Comparison of ENCODE assay signal across 30 mouse cellular contexts in genomic region chr5:129036678-129037077, GRCm38 (mm10). TPM values are rescaled to one million over a fixed set of nuclear protein-coding genes. Genes with fewer than 3 reads are reported as not detected.
DNase-seq lines count a peak whose midpoint lies in the region; ATAC-seq and TF ChIP-seq lines count a peak whose summit lies in the region.
"Had no signal": no experiment of that assay in that cellular context is flagged by ENCODE, and none has a peak within 500 bp of the region (broad histone marks: within the 10 kb centered on the region; RNA-seq: fewer than 3 reads in every experiment).

No protein-coding gene starts in this region.

- no peaks in the 10 kb centered on the region for H3K27me3 ChIP-seq in intestine, postnatal 0 days (replicated peaks; ENCODE audit: control insufficient read depth, insufficient read depth, low read length)
- H3K27me3 ChIP-seq in intestine, embryonic 15.5 days (replicated peaks), result no peaks in the 10 kb centered on the region
- H3K27me3 ChIP-seq in lung, postnatal 0 days (replicated peaks; ENCODE audit: insufficient read depth, low read length), result no peaks in the 10 kb centered on the region
- H3K27me3 ChIP-seq in MEL (ENCODE audit: control insufficient read depth in 1 of 2, insufficient read depth in 2 of 2, low read length in 2 of 2), result no peaks in the 10 kb centered on the region; a peak in 2 of 4 replicates
- H3K27me3 ChIP-seq in stomach, postnatal 0 days (ENCODE audit: control insufficient read depth, insufficient read depth, low read length), result no peaks in the 10 kb centered on the region
- H3K27me3 ChIP-seq: forebrain, embryonic 15.5 days; limb, embryonic 12.5 days; liver, embryonic 13.5 days; lung, embryonic 15.5 days; neural tube, embryonic 13.5 days had no signal

- no peak overlapping the region for H3K4me2 ChIP-seq in intestine, postnatal 0 days (replicated peaks; ENCODE audit: low read depth)
- H3K4me2 ChIP-seq in intestine, embryonic 15.5 days (replicated peaks), result no peak overlapping the region
- H3K4me2 ChIP-seq in lung, postnatal 0 days (replicated peaks; ENCODE audit: low read depth, low read length), result no peak overlapping the region
- H3K4me2 ChIP-seq in stomach, postnatal 0 days (replicated peaks; ENCODE audit: low read depth), result no peak overlapping the region
- H3K4me2 ChIP-seq: forebrain, embryonic 15.5 days; hindbrain, embryonic 14.5 days; limb, embryonic 12.5 days; liver, embryonic 13.5 days; lung, embryonic 15.5 days; neural tube, embryonic 13.5 days had no signal

- H3K4me1 ChIP-seq in intestine, postnatal 0 days (replicated peaks; ENCODE audit: control insufficient read depth, insufficient read depth, low read length), result no peaks in the 10 kb centered on the region
- no peaks in the 10 kb centered on the region for H3K4me1 ChIP-seq in intestine, embryonic 15.5 days (replicated peaks)
- no peaks in the 10 kb centered on the region for H3K4me1 ChIP-seq in lung, postnatal 0 days (ENCODE audit: insufficient read depth, low read depth, low read length)
- H3K4me1 ChIP-seq in MEL (ENCODE audit: control insufficient read depth in 1 of 2, insufficient read depth in 2 of 2, low read length in 2 of 2), result no peaks in the 10 kb centered on the region
- no peaks in the 10 kb centered on the region for H3K4me1 ChIP-seq in stomach, postnatal 0 days (replicated peaks; ENCODE audit: control insufficient read depth, insufficient read depth)
- H3K4me1 ChIP-seq: forebrain, embryonic 15.5 days; limb, embryonic 12.5 days; liver, embryonic 13.5 days; lung, embryonic 15.5 days; neural tube, embryonic 13.5 days had no signal

- 85% methylated on average over 5 of the region's 5 CpGs for WGBS in intestine, postnatal 0 days
- WGBS in intestine, embryonic 15.5 days, result 80% methylated on average over 5 of the region's 5 CpGs
- whole genome bisulfite sequencing in lung, postnatal 0 days, result 86% methylated on average over 5 of the region's 5 CpGs
- 85% methylated on average over 5 of the region's 5 CpGs for WGBS in stomach, postnatal 0 days

- H3K36me3 ChIP-seq in intestine, postnatal 0 days (ENCODE audit: control insufficient read depth, insufficient read depth), result no peaks in the 10 kb centered on the region
- H3K36me3 ChIP-seq in intestine, embryonic 15.5 days, result no peaks in the 10 kb centered on the region
- no peaks in the 10 kb centered on the region for H3K36me3 ChIP-seq in lung, postnatal 0 days (ENCODE audit: insufficient read depth, low read length)
- no peaks in the 10 kb centered on the region for H3K36me3 ChIP-seq in MEL (ENCODE audit: control insufficient read depth in 1 of 2, insufficient read depth in 2 of 2, low read length in 2 of 2)
- H3K36me3 ChIP-seq in stomach, postnatal 0 days (ENCODE audit: control insufficient read depth, insufficient read depth, low read length), result no peaks in the 10 kb centered on the region
- H3K36me3 ChIP-seq: forebrain, embryonic 15.5 days; limb, embryonic 12.5 days; liver, embryonic 13.5 days; lung, embryonic 15.5 days; neural tube, embryonic 13.5 days had no signal

- no peak for DNase-seq in lung, postnatal 0 days (ENCODE audit: low spot score)
- DNase-seq in lung, postnatal 25 days (ENCODE audit: low spot score), result no peak
- peak; percentile 40 for DNase-seq in MEL (ENCODE audit: low read depth, low spot score)
- DNase-seq in stomach, postnatal 0 days (ENCODE audit: low spot score), result no peak
- no peak for DNase-seq in embryo, embryonic 9.5 days (ENCODE audit: extremely low spot score)
- DNase-seq: adrenal gland, adult 8-10 months; B cell, adult 2 months; cerebellum, adult 2 months; cerebellum, postnatal 36 days; embryo, embryonic 11 days; gastrocnemius, postnatal 36 days; heart, postnatal 36 days; kidney, adult 9 months; kidney, postnatal 36 days; layer of hippocampus, adult 9-11 months; liver, embryonic 13.5 days; right cerebral cortex, postnatal 4 days; thymus, adult 2 months; thymus, postnatal 4 days had no signal

- H3K79me2 ChIP-seq in MEL (ENCODE audit: control insufficient read depth, insufficient read depth, low read length, poor library complexity), result no peaks in the 10 kb centered on the region

- H3K9me3 ChIP-seq in intestine, postnatal 0 days (ENCODE audit: control insufficient read depth), result no peaks in the 10 kb centered on the region
- no peaks in the 10 kb centered on the region for H3K9me3 ChIP-seq in intestine, embryonic 15.5 days
- H3K9me3 ChIP-seq in lung, postnatal 0 days (ENCODE audit: low read length), result no peaks in the 10 kb centered on the region
- no peaks in the 10 kb centered on the region for H3K9me3 ChIP-seq in MEL (replicated peaks; ENCODE audit: insufficient read depth, low read length)
- no peaks in the 10 kb centered on the region for H3K9me3 ChIP-seq in stomach, postnatal 0 days (ENCODE audit: control insufficient read depth, low read length)
- H3K9me3 ChIP-seq: forebrain, embryonic 15.5 days; liver, embryonic 13.5 days; lung, embryonic 15.5 days; neural tube, embryonic 13.5 days had no signal

- no peak for TF ChIP-seq EP300 in lung, postnatal 0 days (IDR thresholded peaks at IDR 0.05)
- no peak for TF ChIP-seq EP300 in MEL (IDR thresholded peaks at IDR 0.05; ENCODE audit: low read depth in 1 of 2, low read length in 2 of 2)
- TF ChIP-seq EP300 in stomach, postnatal 0 days (optimal IDR thresholded peaks at IDR 0.05), result no peak

- no peak overlapping the region for H3K4me3 ChIP-seq in intestine, postnatal 0 days (ENCODE audit: low read depth, low read length)
- H3K4me3 ChIP-seq in intestine, embryonic 15.5 days (replicated peaks), result no peak overlapping the region
- no peak overlapping the region for H3K4me3 ChIP-seq in lung, postnatal 0 days (ENCODE audit: low read depth, low read length)
- no peak overlapping the region for H3K4me3 ChIP-seq in MEL (ENCODE audit: control insufficient read depth in 1 of 2, insufficient read depth in 1 of 2, low read depth in 2 of 2, low read length in 2 of 2)
- H3K4me3 ChIP-seq in stomach, postnatal 0 days (ENCODE audit: low read depth, low read length), result no peak overlapping the region
- H3K4me3 ChIP-seq: forebrain, embryonic 15.5 days; limb, embryonic 12.5 days; liver, embryonic 13.5 days; lung, embryonic 15.5 days; myocyte; neural tube, embryonic 13.5 days had no signal

- no peak overlapping the region for H3K27ac ChIP-seq in intestine, postnatal 0 days (ENCODE audit: low read depth, low read length)
- H3K27ac ChIP-seq in intestine, embryonic 15.5 days, result no peak overlapping the region
- H3K27ac ChIP-seq in lung, postnatal 0 days (ENCODE audit: low read length), result no peak overlapping the region
- H3K27ac ChIP-seq in MEL (ENCODE audit: control insufficient read depth, low read depth, low read length), result no peak overlapping the region
- H3K27ac ChIP-seq in stomach, postnatal 0 days (replicated peaks), result no peak overlapping the region
- H3K27ac ChIP-seq: forebrain, embryonic 15.5 days; hindbrain, embryonic 14.5 days; limb, embryonic 12.5 days; liver, embryonic 13.5 days; lung, embryonic 15.5 days; macrophage; neural tube, embryonic 13.5 days had no signal

- H3K9ac ChIP-seq in intestine, postnatal 0 days (ENCODE audit: low read depth, low read length), result no peak overlapping the region
- no peak overlapping the region for H3K9ac ChIP-seq in intestine, embryonic 15.5 days
- H3K9ac ChIP-seq in lung, postnatal 0 days (replicated peaks; ENCODE audit: low read depth), result no peak overlapping the region
- H3K9ac ChIP-seq in MEL (ENCODE audit: control insufficient read depth, low read depth, low read length, poor library complexity, severe bottlenecking), result no peak overlapping the region
- no peak overlapping the region for H3K9ac ChIP-seq in stomach, postnatal 0 days (ENCODE audit: low read length)
- H3K9ac ChIP-seq: forebrain, embryonic 15.5 days; hindbrain, embryonic 14.5 days; limb, embryonic 12.5 days; liver, embryonic 13.5 days; lung, embryonic 15.5 days; neural tube, embryonic 13.5 days had no signal

- ATAC-seq in intestine, postnatal 0 days, result no peak
- ATAC-seq in intestine, embryonic 15.5 days, result no peak
- no peak for ATAC-seq in lung, postnatal 0 days
- ATAC-seq in stomach, postnatal 0 days (ENCODE audit: low FRiP score, low TSS enrichment), result no peak
- ATAC-seq: activated CD4-positive, CD25-positive, alpha-beta regulatory T cell, adult 4 months; forebrain, embryonic 15.5 days; midbrain, embryonic 16.5 days had no signal

- TF ChIP-seq RAD21 in MEL (IDR thresholded peaks at IDR 0.05; ENCODE audit: low read depth, low read length), result peak; percentile 29

- TF ChIP-seq POLR2A in MEL (IDR thresholded peaks at IDR 0.05; ENCODE audit: control insufficient read depth in 1 of 2, insufficient read depth in 1 of 2, low read depth in 1 of 2, low read length in 2 of 2, poor library complexity in 1 of 2), result no peak

- 0 out of 2 replicates have a peak, but pooled peaks have one; percentile 21 for TF ChIP-seq CTCF in intestine, postnatal 0 days (IDR thresholded peaks at IDR 0.05; ENCODE audit: low read depth)
- peak; percentile 18; the same call in 1 of the 2 replicates for TF ChIP-seq CTCF in lung, postnatal 0 days (IDR thresholded peaks at IDR 0.05)
- peak; percentile 34 to 45 (median 37); a peak in 5 of 6 replicates for TF ChIP-seq CTCF in MEL (IDR thresholded peaks at IDR 0.05 in 2 of 3, conservative IDR thresholded peaks at IDR 0.05 in 1 of 3; ENCODE audit: control insufficient read depth in 1 of 3, insufficient read depth in 1 of 3, low read depth in 2 of 3, low read length in 3 of 3, poor library complexity in 1 of 3, severe bottlenecking in 1 of 3)
- peak; percentile 27; the same call in 1 of the 2 replicates for TF ChIP-seq CTCF in stomach, postnatal 0 days (IDR thresholded peaks at IDR 0.05; ENCODE audit: low read depth)

RNA-seq across cellular contexts. Expression of gene Ran, which starts 16.8 kb away (rescaled TPM):
- 191 and 196 TPM in 2 replicates for polyA plus RNA-seq in intestine, postnatal 0 days (2015; fragmentation: Nextera tagmentation; extraction: Ambion mirVana)
- 527 and 602 TPM in 2 replicates for polyA plus RNA-seq in intestine, embryonic 15.5 days (2015; fragmentation: Nextera tagmentation; extraction: Ambion mirVana)
- 126 and 138 TPM in 2 replicates for polyA plus RNA-seq in lung, postnatal 0 days (2015; fragmentation: Nextera tagmentation; extraction: Ambion mirVana)
- total RNA-seq in MEL (2012; rRNA removed), result 950 and 1,019 TPM in 2 replicates
- 1,000 to 10,000 TPM in 1 of 2 experiments, 10 to 100 TPM in 1; 91.6 to 2,479 TPM for polyA plus RNA-seq in MEL (2012; ENCODE audit: insufficient read depth in 1 of 2, insufficient read length in 2 of 2, low read depth in 1 of 2, low replicate concordance in 2 of 2, missing spikeins in 1 of 2)
- polyA plus RNA-seq in stomach, postnatal 0 days (2015; fragmentation: Nextera tagmentation; extraction: Ambion mirVana), result 226 and 257 TPM in 2 replicates

RNA-seq across cellular contexts. Expression of gene Stx2, which starts 28.3 kb away (rescaled TPM):
- 8.7 and 12.3 TPM in 2 replicates for polyA plus RNA-seq in intestine, postnatal 0 days (2015; fragmentation: Nextera tagmentation; extraction: Ambion mirVana)
- polyA plus RNA-seq in intestine, embryonic 15.5 days (2015; fragmentation: Nextera tagmentation; extraction: Ambion mirVana), result 21.1 and 24.1 TPM in 2 replicates
- polyA plus RNA-seq in lung, postnatal 0 days (2015; fragmentation: Nextera tagmentation; extraction: Ambion mirVana), result 15.1 and 18.2 TPM in 2 replicates
- total RNA-seq in MEL (2012; rRNA removed), result 69.0 and 84.8 TPM in 2 replicates
- polyA plus RNA-seq in MEL (2012; ENCODE audit: insufficient read depth in 1 of 2, insufficient read length in 2 of 2, low read depth in 1 of 2, low replicate concordance in 2 of 2, missing spikeins in 1 of 2), result 10 to 100 TPM in 1 of 2 experiments, not detected in 1; 97.1 TPM
- polyA plus RNA-seq in stomach, postnatal 0 days (2015; fragmentation: Nextera tagmentation; extraction: Ambion mirVana), result 10.4 and 10.9 TPM in 2 replicates

RNA-seq across cellular contexts. Expression of gene Adgrd1, which starts 59.9 kb away (rescaled TPM):
- 1.6 and 1.9 TPM in 2 replicates for polyA plus RNA-seq in intestine, postnatal 0 days (2015; fragmentation: Nextera tagmentation; extraction: Ambion mirVana)
- 1.2 and 1.3 TPM in 2 replicates for polyA plus RNA-seq in intestine, embryonic 15.5 days (2015; fragmentation: Nextera tagmentation; extraction: Ambion mirVana)
- polyA plus RNA-seq in lung, postnatal 0 days (2015; fragmentation: Nextera tagmentation; extraction: Ambion mirVana), result 1.5 and 1.8 TPM in 2 replicates
- 0.27 and 0.29 TPM in 2 replicates for total RNA-seq in MEL (2012; rRNA removed)
- polyA plus RNA-seq in MEL (2012; ENCODE audit: insufficient read depth in 1 of 2, insufficient read length in 2 of 2, low read depth in 1 of 2, low replicate concordance in 2 of 2, missing spikeins in 1 of 2), result under 1 TPM in 1 of 2 experiments, not detected in 1; 0.56 TPM
- 3.1 and 3.7 TPM in 2 replicates for polyA plus RNA-seq in stomach, postnatal 0 days (2015; fragmentation: Nextera tagmentation; extraction: Ambion mirVana)
- polyA plus RNA-seq: limb, embryonic 12.5 days; macrophage had no signal
